14 mouse cellular contexts compared by ENCODE assay signal in the genomic region with DNA sequence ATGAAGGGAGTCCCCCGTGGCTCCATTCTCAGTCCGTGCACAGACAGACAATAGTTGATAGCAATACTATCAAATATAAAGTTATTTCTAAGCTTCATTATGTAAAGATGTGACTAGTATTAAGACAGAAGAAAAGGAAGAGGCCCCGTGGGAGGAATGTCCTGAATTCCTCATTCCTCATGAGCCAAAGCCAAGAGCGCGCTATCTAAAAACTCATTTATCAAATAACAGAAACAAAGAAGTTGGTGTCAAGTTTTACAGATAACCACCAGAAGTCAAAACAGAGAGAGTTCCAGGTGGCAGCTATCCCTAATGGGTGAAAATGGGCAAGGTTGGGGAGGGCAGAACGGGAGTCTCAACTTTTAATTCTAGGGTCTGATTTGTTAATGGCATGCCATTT.
"Had no signal": no experiment of that assay in that cellular context is flagged by ENCODE, and none has a peak within 500 bp of the region (broad histone marks: within the 10 kb centered on the region; RNA-seq: fewer than 3 reads in every experiment).

No protein-coding gene starts in this region.

- H3K27ac ChIP-seq: macrophage; midbrain, embryonic 13.5 days; midbrain, embryonic 15.5 days; neural tube, embryonic 12.5 days; stomach, embryonic 15.5 days; stomach, postnatal 0 days had no signal

- H3K9me3 ChIP-seq: midbrain, embryonic 13.5 days; midbrain, embryonic 15.5 days; neural tube, embryonic 12.5 days; stomach, embryonic 15.5 days had no signal

- H3K4me2 ChIP-seq: midbrain, embryonic 11.5 days; midbrain, embryonic 13.5 days; neural tube, embryonic 12.5 days; stomach, embryonic 15.5 days had no signal

- H3K9ac ChIP-seq: liver, postnatal 0 days; midbrain, embryonic 13.5 days; midbrain, embryonic 15.5 days; neural tube, embryonic 12.5 days; stomach, embryonic 15.5 days had no signal

- DNase-seq: liver, postnatal 0 days; lung, adult 2 months; right cerebral cortex, postnatal 14 days; thymus, adult 2 months; thymus, postnatal 25 days; thymus, postnatal 4 days had no signal

- H3K27me3 ChIP-seq: megakaryocyte, embryonic 14.5 days; midbrain, embryonic 13.5 days; midbrain, embryonic 15.5 days; neural tube, embryonic 12.5 days; stomach, embryonic 15.5 days had no signal

- H3K36me3 ChIP-seq: midbrain, embryonic 13.5 days; midbrain, embryonic 15.5 days; neural tube, embryonic 12.5 days had no signal

- ATAC-seq: liver, postnatal 0 days; midbrain, embryonic 13.5 days; midbrain, embryonic 15.5 days had no signal

- H3K4me3 ChIP-seq: megakaryocyte, embryonic 14.5 days; midbrain, embryonic 13.5 days; midbrain, embryonic 15.5 days; neural tube, embryonic 12.5 days; stomach, embryonic 15.5 days had no signal
